13 mouse cellular contexts compared by ENCODE assay signal in the genomic region with DNA sequence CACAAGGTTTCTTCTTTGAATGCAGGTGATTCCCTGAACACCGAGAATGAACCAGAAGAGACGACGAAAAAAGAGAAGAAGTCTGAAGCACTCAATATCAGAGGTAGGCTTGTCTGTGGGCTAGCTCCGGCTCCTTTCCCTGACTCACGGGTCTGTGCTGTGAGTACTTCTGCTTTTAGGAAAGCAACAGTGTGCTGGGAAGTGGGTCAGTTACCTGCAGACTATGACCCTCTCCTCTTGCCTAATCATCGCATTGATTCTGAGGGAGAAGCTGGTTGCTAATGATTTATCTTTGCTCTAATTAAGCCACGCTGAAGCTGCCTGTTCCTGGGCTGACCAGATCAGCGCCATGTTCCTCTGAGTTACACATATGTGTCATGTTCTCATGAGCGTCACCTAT. TPM values are rescaled to one million over a fixed set of nuclear protein-coding genes. Genes with fewer than 3 reads are reported as not detected.
DNase-seq lines count a peak whose midpoint lies in the region; ATAC-seq and TF ChIP-seq lines count a peak whose summit lies in the region.
"Had no signal": no experiment of that assay in that cellular context is flagged by ENCODE, and none has a peak within 500 bp of the region (broad histone marks: within the 10 kb centered on the region; RNA-seq: fewer than 3 reads in every experiment).

No protein-coding gene starts in this region.

- H3K4me1 ChIP-seq in hindbrain, embryonic 10.5 days (replicated peaks): peaks cover 18% of the 10 kb centered on the region
- H3K4me1 ChIP-seq in hindbrain, embryonic 12.5 days: peaks cover 14% of the 10 kb centered on the region
- peaks cover 3% of the 10 kb centered on the region; the same call in 1 of the 2 replicates for H3K4me1 ChIP-seq in cortical plate, adult 2 months (ENCODE audit: control insufficient read depth, insufficient read depth, low read length)
- H3K4me1 ChIP-seq in hindbrain, postnatal 0 days (ENCODE audit: insufficient read depth, low read length): peaks cover 19% of the 10 kb centered on the region
- 0 out of 2 replicates have a peak, but pooled peaks cover 4% of the 10 kb centered on the region for H3K4me1 ChIP-seq in midbrain, embryonic 14.5 days (ENCODE audit: control insufficient read depth, insufficient read depth, low read length)

- no peak for TF ChIP-seq POLR2A in cortical plate, adult 2 months (IDR thresholded peaks at IDR 0.05; ENCODE audit: extremely low read depth, insufficient read depth, low read length)

- ATAC-seq in hindbrain, embryonic 12.5 days (ENCODE audit: low FRiP score): no peak
- ATAC-seq in hindbrain, postnatal 0 days: no peak
- no peak for ATAC-seq in midbrain, embryonic 14.5 days (ENCODE audit: low FRiP score, low TSS enrichment)
- no peak for ATAC-seq in megakaryocyte progenitor cell, adult 5-6 weeks (replicated peaks; ENCODE audit: poor library complexity)

- H3K9ac ChIP-seq in hindbrain, embryonic 12.5 days: no peak overlapping the region
- H3K9ac ChIP-seq in hindbrain, postnatal 0 days (replicated peaks; ENCODE audit: low read length): peak overlapping the region; percentile 95
- H3K9ac ChIP-seq in midbrain, embryonic 14.5 days (replicated peaks; ENCODE audit: low read length): no peak overlapping the region

- WGBS in hindbrain, embryonic 10.5 days: 85% methylated on average over 9 of the region's 9 CpGs
- 83% methylated on average over 9 of the region's 9 CpGs for WGBS in hindbrain, embryonic 12.5 days
- 76% methylated on average over 9 of the region's 9 CpGs for WGBS in hindbrain, postnatal 0 days
- 87% methylated on average over 9 of the region's 9 CpGs for WGBS in midbrain, embryonic 14.5 days

- H3K4me3 ChIP-seq in hindbrain, embryonic 10.5 days: peak overlapping the region; percentile 60; the same call in 1 of the 2 replicates
- H3K4me3 ChIP-seq in hindbrain, embryonic 12.5 days: no peak overlapping the region
- H3K4me3 ChIP-seq in cortical plate, adult 2 months (ENCODE audit: insufficient read depth, low read length): peak overlapping the region; percentile 63; the same call in 1 of the 2 replicates
- peak overlapping the region; percentile 82 for H3K4me3 ChIP-seq in hindbrain, postnatal 0 days (ENCODE audit: low read length)
- H3K4me3 ChIP-seq in midbrain, embryonic 14.5 days (replicated peaks; ENCODE audit: low read depth, low read length): no peak overlapping the region

- H3K36me3 ChIP-seq in hindbrain, embryonic 10.5 days: no peaks in the 10 kb centered on the region
- H3K36me3 ChIP-seq in hindbrain, embryonic 12.5 days: no peaks in the 10 kb centered on the region
- peaks cover 4% of the 10 kb centered on the region; the same call in 1 of the 2 replicates for H3K36me3 ChIP-seq in hindbrain, postnatal 0 days (ENCODE audit: insufficient read depth, low read length)
- H3K36me3 ChIP-seq in midbrain, embryonic 14.5 days (ENCODE audit: control insufficient read depth, insufficient read depth, low read length): no peaks in the 10 kb centered on the region

- no peak overlapping the region for H3K4me2 ChIP-seq in hindbrain, embryonic 12.5 days (replicated peaks)
- H3K4me2 ChIP-seq in hindbrain, postnatal 0 days (ENCODE audit: low read depth, low read length): peak overlapping the region; percentile 76
- H3K4me2 ChIP-seq in midbrain, embryonic 14.5 days (ENCODE audit: low read length): peak overlapping the region; percentile 95

- peaks cover 51% of the 10 kb centered on the region for H3K27me3 ChIP-seq in hindbrain, embryonic 10.5 days (ENCODE audit: insufficient read depth, poor library complexity, severe bottlenecking)
- peaks cover 46% of the 10 kb centered on the region for H3K27me3 ChIP-seq in hindbrain, embryonic 12.5 days
- no peaks in the 10 kb centered on the region for H3K27me3 ChIP-seq in hindbrain, postnatal 0 days (ENCODE audit: insufficient read depth, low read length)
- H3K27me3 ChIP-seq in midbrain, embryonic 14.5 days (ENCODE audit: control insufficient read depth, insufficient read depth, low read length): peaks cover 13% of the 10 kb centered on the region

- no peak for DNase-seq in hindbrain, embryonic 10.5 days (ENCODE audit: low spot score)
- no peak for DNase-seq in hindbrain, postnatal 0 days (ENCODE audit: low spot score)
- DNase-seq in midbrain, embryonic 14.5 days: no peak
- no peak for DNase-seq in embryo, embryonic 10.5 days (ENCODE audit: low spot score)
- DNase-seq in left cerebral cortex, adult 9 months (ENCODE audit: low spot score in 2 of 2): no peak
- DNase-seq: gastrocnemius, adult 2 months; heart, postnatal 4 days; lung, adult 18-20 months; right cerebral cortex, postnatal 14 days had no signal

- no peaks in the 10 kb centered on the region for H3K9me3 ChIP-seq in hindbrain, embryonic 10.5 days
- H3K9me3 ChIP-seq in hindbrain, embryonic 12.5 days (replicated peaks): no peaks in the 10 kb centered on the region
- no peaks in the 10 kb centered on the region for H3K9me3 ChIP-seq in hindbrain, postnatal 0 days (ENCODE audit: low read length)
- H3K9me3 ChIP-seq in midbrain, embryonic 14.5 days (ENCODE audit: control insufficient read depth, low read length): no peaks in the 10 kb centered on the region

- H3K27ac ChIP-seq in hindbrain, embryonic 10.5 days: no peak overlapping the region
- no peak overlapping the region for H3K27ac ChIP-seq in hindbrain, embryonic 12.5 days
- no peak overlapping the region for H3K27ac ChIP-seq in cortical plate, adult 2 months (ENCODE audit: insufficient read depth, low read length)
- H3K27ac ChIP-seq in hindbrain, postnatal 0 days: no peak overlapping the region
- no peak overlapping the region for H3K27ac ChIP-seq in midbrain, embryonic 14.5 days (replicated peaks; ENCODE audit: low read depth, low read length)
- H3K27ac ChIP-seq: gastrocnemius, adult 2 months had no signal

- TF ChIP-seq CTCF in cortical plate, adult 2 months (IDR thresholded peaks at IDR 0.05; ENCODE audit: extremely low read depth, insufficient read depth, low read length): no peak
- TF ChIP-seq CTCF in hindbrain, postnatal 0 days (IDR thresholded peaks at IDR 0.05; ENCODE audit: low read depth): no peak

RNA-seq across cellular contexts. Expression of a gene that starts 1.7 kb away (rescaled TPM):
- polyA plus RNA-seq in hindbrain, embryonic 10.5 days (2016; fragmentation: Nextera tagmentation; extraction: Ambion mirVana): 1.3 and 1.6 TPM in 2 replicates
- polyA plus RNA-seq in hindbrain, embryonic 12.5 days (2016; fragmentation: Nextera tagmentation; extraction: Ambion mirVana): 1.4 and 1.8 TPM in 2 replicates
- polyA plus RNA-seq in cortical plate, adult 2 months (2012; rRNA removed): 11.4 and 12.0 TPM in 2 replicates
- 22.4 and 25.7 TPM in 2 replicates for total RNA-seq in hindbrain, postnatal 0 days (2014; rRNA removed)
- polyA plus RNA-seq in hindbrain, postnatal 0 days (2015; fragmentation: Nextera tagmentation; extraction: Ambion mirVana): 8.1 and 8.5 TPM in 2 replicates
- 4.6 and 5.7 TPM in 2 replicates for polyA plus RNA-seq in midbrain, embryonic 14.5 days (2014; fragmentation: Nextera tagmentation; extraction: Ambion mirVana)
- 0.05 and 0.07 TPM in 2 replicates for total RNA-seq in megakaryocyte progenitor cell, adult 5-6 weeks (2015)
- total RNA-seq in megakaryocyte progenitor cell, adult 5-6 weeks (2017): 0.07 and 0.08 TPM in 2 replicates
- total RNA-seq: gastrocnemius, adult 2 months; heart, postnatal 4 days; monocyte, adult 5-6 weeks had no signal

Comparison
In these comparisons a context has a peak if more than half of its experiments do, and no peak if none do; other contexts are left out.
1. H3K4me3 ChIP-seq: peak in hindbrain, embryonic 10.5 days (single experiment), cortical plate, adult 2 months (single experiment) and hindbrain, postnatal 0 days (single experiment); none in hindbrain, embryonic 12.5 days (single experiment) and midbrain, embryonic 14.5 days (single experiment).